18 mouse cellular contexts compared by ENCODE assay signal in the genomic region with DNA sequence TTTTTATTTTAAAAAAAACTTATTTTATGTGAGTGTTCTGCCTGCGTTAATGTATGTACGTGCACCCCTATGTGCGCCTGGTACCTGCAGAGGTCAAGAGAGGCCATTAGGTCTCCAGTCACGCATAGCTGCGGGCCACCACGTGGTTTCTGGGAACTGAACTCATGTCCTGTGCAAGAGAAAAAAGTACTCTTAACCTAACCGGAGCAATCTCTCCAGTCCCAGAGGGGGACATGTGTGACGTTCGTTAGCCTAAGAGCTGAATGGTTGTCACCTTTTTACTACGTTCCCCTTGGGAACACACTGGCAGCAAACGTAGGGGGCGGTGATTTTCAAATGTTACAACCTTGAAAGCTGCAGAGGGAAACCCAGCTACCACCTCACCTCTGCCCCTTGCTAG. TPM values are rescaled to one million over a fixed set of nuclear protein-coding genes. Genes with fewer than 3 reads are reported as not detected.
DNase-seq lines count a peak whose midpoint lies in the region; ATAC-seq and TF ChIP-seq lines count a peak whose summit lies in the region.
"Had no signal": no experiment of that assay in that cellular context is flagged by ENCODE, and none has a peak within 500 bp of the region (broad histone marks: within the 10 kb centered on the region; RNA-seq: fewer than 3 reads in every experiment).

No protein-coding gene starts in this region.

- no peak overlapping the region for H3K9ac ChIP-seq in kidney, embryonic 14.5 days (ENCODE audit: low read depth, low read length)
- no peak overlapping the region for H3K9ac ChIP-seq in kidney, postnatal 0 days (ENCODE audit: low read depth, low read length)
- H3K9ac ChIP-seq: embryonic facial prominence, embryonic 12.5 days; neural tube, embryonic 15.5 days had no signal

- H3K4me2 ChIP-seq in kidney, embryonic 14.5 days (replicated peaks; ENCODE audit: low read depth, low read length), result no peak overlapping the region
- no peak overlapping the region for H3K4me2 ChIP-seq in kidney, postnatal 0 days (ENCODE audit: low read length)

- intact Hi-C loops in left cerebral cortex, adult 2 months (cut with DNase I), result no loop called here

- 0 out of 2 replicates have a peak, but pooled peaks cover 4% of the 10 kb centered on the region for H3K4me1 ChIP-seq in kidney, adult 2 months (ENCODE audit: control insufficient read depth, insufficient read depth, low read length)
- H3K4me1 ChIP-seq in kidney, embryonic 14.5 days (ENCODE audit: control insufficient read depth, insufficient read depth, low read length), result peaks cover 17% of the 10 kb centered on the region
- 0 out of 2 replicates have a peak, but pooled peaks cover 10% of the 10 kb centered on the region for H3K4me1 ChIP-seq in kidney, postnatal 0 days (replicated peaks; ENCODE audit: insufficient read depth, low read length)

- DNase-seq in adrenal gland, postnatal 14 days, result peak; percentile 51
- DNase-seq in adrenal gland, postnatal 25 days, result no peak
- peak; percentile 65 for DNase-seq in kidney, adult 2 months
- no peak for DNase-seq in kidney, postnatal 0 days (ENCODE audit: low spot score)
- no peak for DNase-seq in left cerebral cortex, adult 2 months (ENCODE audit: extremely low spot score in 1 of 2, low spot score in 2 of 2)
- no peak for DNase-seq in adipocyte (ENCODE audit: low spot score)
- DNase-seq: cerebellum, adult 2 months; cerebellum, postnatal 25 days; gastrocnemius, postnatal 36 days; layer of hippocampus, adult 9-11 months; thymus, adult 18-20 months; thymus, postnatal 36 days had no signal

- no peak for TF ChIP-seq POLR2A in kidney, adult 2 months (IDR thresholded peaks at IDR 0.05; ENCODE audit: low read depth, low read length)

- H3K27ac ChIP-seq in kidney, adult 2 months (ENCODE audit: insufficient read depth, low read depth, low read length), result peak overlapping the region; percentile 45; the same call in 1 of the 2 replicates
- no peak overlapping the region for H3K27ac ChIP-seq in kidney, embryonic 14.5 days (ENCODE audit: low read depth, low read length)
- peak overlapping the region; percentile 52; the same call in 1 of the 2 replicates for H3K27ac ChIP-seq in kidney, postnatal 0 days
- no peak overlapping the region for H3K27ac ChIP-seq in left cerebral cortex, adult 2 months
- H3K27ac ChIP-seq: hindbrain, postnatal 0 days; macrophage; neural tube, embryonic 15.5 days had no signal

- TF ChIP-seq CTCF in kidney, adult 2 months (conservative IDR thresholded peaks at IDR 0.05; ENCODE audit: insufficient read depth, insufficient read length, low read depth, low read length), result no peak
- no peak for TF ChIP-seq CTCF in kidney, postnatal 0 days (IDR thresholded peaks at IDR 0.05; ENCODE audit: low read depth)
- no peak for TF ChIP-seq CTCF in left cerebral cortex, adult 2 months (IDR thresholded peaks at IDR 0.05)

- no peaks in the 10 kb centered on the region for H3K27me3 ChIP-seq in kidney, adult 2 months (replicated peaks; ENCODE audit: control insufficient read depth, insufficient read depth, low read length)
- H3K27me3 ChIP-seq in kidney, embryonic 14.5 days (ENCODE audit: control insufficient read depth, insufficient read depth, low read length), result no peaks in the 10 kb centered on the region
- no peaks in the 10 kb centered on the region for H3K27me3 ChIP-seq in kidney, postnatal 0 days (ENCODE audit: insufficient read depth, low read length)

- H3K9me3 ChIP-seq in kidney, embryonic 14.5 days (ENCODE audit: control insufficient read depth, low read length), result no peaks in the 10 kb centered on the region
- H3K9me3 ChIP-seq in kidney, postnatal 0 days (replicated peaks; ENCODE audit: low read length), result no peaks in the 10 kb centered on the region
- H3K9me3 ChIP-seq: embryonic facial prominence, embryonic 12.5 days; heart, embryonic 10.5 days; neural tube, embryonic 15.5 days had no signal

- H3K4me3 ChIP-seq in kidney, adult 2 months (ENCODE audit: insufficient read depth, low read depth, low read length), result no peak overlapping the region
- no peak overlapping the region for H3K4me3 ChIP-seq in kidney, embryonic 14.5 days (ENCODE audit: low read length)
- H3K4me3 ChIP-seq in kidney, postnatal 0 days (replicated peaks; ENCODE audit: low read depth, low read length), result no peak overlapping the region
- no peak overlapping the region for H3K4me3 ChIP-seq in left cerebral cortex, adult 2 months
- H3K4me3 ChIP-seq: embryonic facial prominence, embryonic 12.5 days; heart, embryonic 10.5 days; neural tube, embryonic 15.5 days had no signal

- no peak for ATAC-seq in kidney, embryonic 14.5 days (ENCODE audit: low FRiP score, low TSS enrichment)
- no peak for ATAC-seq in kidney, postnatal 0 days (replicated peaks; ENCODE audit: low FRiP score, low read depth)
- ATAC-seq: hindbrain, postnatal 0 days had no signal

- 59% methylated on average over 12 of the region's 12 CpGs for WGBS in kidney, adult 2 months
- WGBS in kidney, embryonic 14.5 days, result 52% methylated on average over 12 of the region's 12 CpGs
- 53% methylated on average over 12 of the region's 12 CpGs for WGBS in kidney, postnatal 0 days

- no peaks in the 10 kb centered on the region for H3K36me3 ChIP-seq in kidney, adult 2 months (ENCODE audit: control insufficient read depth, insufficient read depth, low read length)
- H3K36me3 ChIP-seq in kidney, embryonic 14.5 days (ENCODE audit: control insufficient read depth, insufficient read depth, low read length), result no peaks in the 10 kb centered on the region
- no peaks in the 10 kb centered on the region for H3K36me3 ChIP-seq in kidney, postnatal 0 days (ENCODE audit: insufficient read depth, low read length)
- H3K36me3 ChIP-seq: embryonic facial prominence, embryonic 12.5 days; heart, embryonic 10.5 days; neural tube, embryonic 15.5 days had no signal

RNA-seq across cellular contexts. Expression of a gene that starts 29.8 kb away (rescaled TPM):
- 22.3 and 26.1 TPM in 2 replicates for total RNA-seq in adrenal gland, postnatal 14 days (2021)
- 20.9 and 21.7 TPM in 2 replicates for total RNA-seq in adrenal gland, postnatal 25 days (2021)
- polyA plus RNA-seq in kidney, adult 2 months (2012; rRNA removed), result 56.0 and 68.7 TPM in 2 replicates
- polyA plus RNA-seq in kidney, embryonic 14.5 days (2014; fragmentation: Nextera tagmentation; extraction: Ambion mirVana), result 14.5 and 23.0 TPM in 2 replicates
- polyA plus RNA-seq in kidney, postnatal 0 days (2015; fragmentation: Nextera tagmentation; extraction: Ambion mirVana), result 18.4 and 21.6 TPM in 2 replicates
- 10 to 100 TPM; 14.1 to 20.0 TPM for total RNA-seq in left cerebral cortex, adult 2 months (2021)
- polyA plus RNA-seq: macrophage had no signal

Comparison
In these comparisons a context has a peak if more than half of its experiments do, and no peak if none do; other contexts are left out.
1. DNase-seq: peak in adrenal gland, postnatal 14 days (single experiment) and kidney, adult 2 months (single experiment); none in adrenal gland, postnatal 25 days (single experiment), kidney, postnatal 0 days (single experiment), left cerebral cortex, adult 2 months (0 of 2) and adipocyte (single experiment).
2. H3K27ac ChIP-seq: peak in kidney, adult 2 months (single experiment) and kidney, postnatal 0 days (single experiment); none in kidney, embryonic 14.5 days (single experiment) and left cerebral cortex, adult 2 months (single experiment).